Mouse (Mus musculus): ENCODE data around the gene Plcb3. TPM values are rescaled to one million over a fixed set of nuclear protein-coding genes. Genes with fewer than 3 reads are reported as not detected.

Gene Plcb3
- polyA plus RNA-seq, 1 experiment from 2014 or later, result 18.1 TPM

DNA sequence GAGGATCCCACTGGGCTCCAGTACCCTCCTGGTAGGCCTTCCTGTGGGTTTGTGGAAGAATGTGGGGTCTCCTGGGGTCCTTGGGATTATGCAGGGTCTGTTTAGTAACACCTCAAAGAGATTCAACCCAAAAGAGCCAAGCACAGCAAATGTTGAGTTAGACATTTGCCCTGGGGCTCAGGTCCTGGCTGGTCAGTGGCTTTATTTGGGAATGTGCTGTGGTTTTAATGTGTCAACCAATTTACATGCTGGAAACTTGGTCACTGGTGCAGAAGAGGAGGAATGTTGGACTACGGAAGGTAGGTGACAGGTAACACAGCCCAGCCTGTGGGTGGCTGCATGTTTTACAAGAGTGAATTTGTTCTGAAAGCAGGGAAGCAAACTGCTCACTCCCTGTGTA lies 73.2 kb downstream of the Plcb3 start:
- Histone ChIP-seq H3K9ac (no peak overlapping the region), H3K27ac (replicated peaks) (no peak overlapping the region), H3K4me3 (no peak overlapping the region), H3K9me3 (peaks cover 7% of the 10 kb centered on the region; the same call in 1 of the 2 replicates), H3K27me3 (replicated peaks) (no peaks in the 10 kb centered on the region), H3K4me1 (peaks cover 7% of the 10 kb centered on the region), H3K4me2 (no peak overlapping the region), H3K36me3 (peaks cover 40% of the 10 kb centered on the region)
- no peak for ATAC-seq (ENCODE audit: extremely low read depth, insufficient number of reproducible peaks, low FRiP score, low TSS enrichment)
- 93% methylated on average over 1 of the region's 1 CpGs for WGBS

Small RNAs within 50 kb of the gene (microRNA-seq; reads per million reads assigned to microRNA genes)
- 1.8 reads per million for gene Mir6990

Other genes with a start within 250 kb of the Plcb3 start
- gene Rps6ka4, start 135.8 kb downstream of the Plcb3 start, polyA plus RNA-seq (2015; fragmentation: Nextera tagmentation; extraction: Ambion mirVana), result 14.1 and 15.4 TPM in 2 replicates
- 0.39 and 1.3 TPM in 2 replicates for gene Ccdc88b, start 118.3 kb downstream of the Plcb3 start, polyA plus RNA-seq (2015; fragmentation: Nextera tagmentation; extraction: Ambion mirVana)
- gene Trmt112, start 66.8 kb downstream of the Plcb3 start, polyA plus RNA-seq (2015; fragmentation: Nextera tagmentation; extraction: Ambion mirVana), result 79.1 and 93.8 TPM in 2 replicates
- 217 and 232 TPM in 2 replicates for gene Prdx5, start 66.4 kb downstream of the Plcb3 start, polyA plus RNA-seq (2015; fragmentation: Nextera tagmentation; extraction: Ambion mirVana)
- 30.4 and 33.0 TPM in 2 replicates for gene Esrra, start 54.7 kb downstream of the Plcb3 start, polyA plus RNA-seq (2015; fragmentation: Nextera tagmentation; extraction: Ambion mirVana)
- gene Catsperz, start 51.1 kb downstream of the Plcb3 start, polyA plus RNA-seq (2015; fragmentation: Nextera tagmentation; extraction: Ambion mirVana), result 1.7 and 3.6 TPM in 2 replicates
- gene Kcnk4, start 42.0 kb downstream of the Plcb3 start, polyA plus RNA-seq (2015; fragmentation: Nextera tagmentation; extraction: Ambion mirVana), result 0.18 and 0.44 TPM in 2 replicates
- 56.9 and 59.8 TPM in 2 replicates for gene Bad, start 34.6 kb downstream of the Plcb3 start, polyA plus RNA-seq (2015; fragmentation: Nextera tagmentation; extraction: Ambion mirVana)
- gene Gpr137, start 34.0 kb downstream of the Plcb3 start, polyA plus RNA-seq (2015; fragmentation: Nextera tagmentation; extraction: Ambion mirVana), result 18.6 and 19.6 TPM in 2 replicates
- gene Ppp1r14b, start 1.5 kb downstream of the Plcb3 start, polyA plus RNA-seq (2015; fragmentation: Nextera tagmentation; extraction: Ambion mirVana), result 82.3 and 117 TPM in 2 replicates
- 80.9 and 98.7 TPM in 2 replicates for gene Fkbp2, start 4.0 kb upstream of the Plcb3 start, polyA plus RNA-seq (2015; fragmentation: Nextera tagmentation; extraction: Ambion mirVana)
- gene Vegfb, start 11.2 kb upstream of the Plcb3 start, polyA plus RNA-seq (2015; fragmentation: Nextera tagmentation; extraction: Ambion mirVana), result 125 and 133 TPM in 2 replicates
- gene Dnajc4, start 16.1 kb upstream of the Plcb3 start, polyA plus RNA-seq (2015; fragmentation: Nextera tagmentation; extraction: Ambion mirVana), result 33.2 and 35.6 TPM in 2 replicates
- 23.3 and 26.8 TPM in 2 replicates for gene Nudt22, start 19.6 kb upstream of the Plcb3 start, polyA plus RNA-seq (2015; fragmentation: Nextera tagmentation; extraction: Ambion mirVana)
- 15.8 and 16.6 TPM in 2 replicates for gene Trpt1, start 19.7 kb upstream of the Plcb3 start, polyA plus RNA-seq (2015; fragmentation: Nextera tagmentation; extraction: Ambion mirVana)
- 7.6 and 8.1 TPM in 2 replicates for gene Fermt3, start 43.0 kb upstream of the Plcb3 start, polyA plus RNA-seq (2015; fragmentation: Nextera tagmentation; extraction: Ambion mirVana)
- gene Stip1, start 63.5 kb upstream of the Plcb3 start, polyA plus RNA-seq (2015; fragmentation: Nextera tagmentation; extraction: Ambion mirVana), result 207 and 228 TPM in 2 replicates
- gene Macrod1, start 80.3 kb upstream of the Plcb3 start, polyA plus RNA-seq (2015; fragmentation: Nextera tagmentation; extraction: Ambion mirVana), result 32.0 and 32.9 TPM in 2 replicates
- 1.1 and 1.4 TPM in 2 replicates for gene Flrt1, start 129.3 kb upstream of the Plcb3 start, polyA plus RNA-seq (2015; fragmentation: Nextera tagmentation; extraction: Ambion mirVana)
- 147 and 160 TPM in 2 replicates for gene Otub1, start 229.8 kb upstream of the Plcb3 start, polyA plus RNA-seq (2015; fragmentation: Nextera tagmentation; extraction: Ambion mirVana)
- 1,676 and 1,958 TPM in 2 replicates for gene Cox8a, start 241.1 kb upstream of the Plcb3 start, polyA plus RNA-seq (2015; fragmentation: Nextera tagmentation; extraction: Ambion mirVana)

Data from heart, embryonic 13.5 days (tissue).